Mouse (Mus musculus) CD8-positive naive resting alpha-beta T cell, adult 57 days (primary cell): Measurements from ENCODE around the gene Abcc5. TPM values are rescaled to one million over a fixed set of nuclear protein-coding genes. Genes with fewer than 3 reads are reported as not detected.

Source experiments
- total RNA-seq: library from RNA; stranded (reverse); gene quantifications from one replicate; pipeline ENCODE4 v1.2.4, GENCODE M21; 2023

Gene Abcc5
- 77.7 TPM for total RNA-seq

GRCm38 (mm10) chr16:20425855-20426598, at the start of gene Abcc5:
Abcc5 (minus strand) TSS chr16:20426394.

GRCm38 (mm10) chr16:20325286-20325685, 100.9 kb downstream of the Abcc5 start, which contains the start of gene Cyp2ab1:
Cyp2ab1 (minus strand) TSS chr16:20325404.

GRCm38 (mm10) chr16:20301770-20302649, 124.2 kb downstream of the Abcc5 start, which contains the start of gene Parl:
Parl (minus strand) TSS chr16:20302387.

Other genes starting within 250 kb of the Abcc5 start
- not detected for gene Map6d1, start 185.0 kb downstream of the Abcc5 start, total RNA-seq
- gene Parl, start 124.0 kb downstream of the Abcc5 start, total RNA-seq, result 82.8 TPM
- gene Cyp2ab1, start 101.0 kb downstream of the Abcc5 start, total RNA-seq, result not detected
- 37.4 TPM for gene Eif2b5, start 72.4 kb upstream of the Abcc5 start, total RNA-seq
- gene Dvl3, start 90.6 kb upstream of the Abcc5 start, total RNA-seq, result 41.3 TPM
- 174 TPM for gene Ap2m1, start 109.1 kb upstream of the Abcc5 start, total RNA-seq
- 82.8 TPM for gene Abcf3, start 122.2 kb upstream of the Abcc5 start, total RNA-seq
- gene Vwa5b2, start 163.1 kb upstream of the Abcc5 start, total RNA-seq, result 0.40 TPM
- 8.0 TPM for gene Eef1akmt4, start 185.2 kb upstream of the Abcc5 start, total RNA-seq
- gene Gm49333, start 185.2 kb upstream of the Abcc5 start, total RNA-seq, result not detected
- gene Alg3, start 185.3 kb upstream of the Abcc5 start, total RNA-seq, result 14.0 TPM
- not detected for gene Camk2n2, start 194.9 kb upstream of the Abcc5 start, total RNA-seq
- not detected for gene Ece2, start 203.4 kb upstream of the Abcc5 start, total RNA-seq
- gene Psmd2, start 225.3 kb upstream of the Abcc5 start, total RNA-seq, result 100 TPM
- 284 TPM for gene Eif4g1, start 241.9 kb upstream of the Abcc5 start, total RNA-seq